Mouse (Mus musculus): ENCODE results near the gene Bace1.

Bace1 gene

GRCm38 (mm10) chr9:45838434-45839138 is at the start of gene Bace1:
Bace1 (plus strand) TSS chr9:45838580.
- no peak for DNase-seq (ENCODE audit: low read depth)

- DNase-seq (ENCODE audit: low read depth) = no peak
These were observed 46.8 kb upstream of the Bace1 start for GRCm38 (mm10) chr9:45791456-45792142.

- no peak for DNase-seq (ENCODE audit: low read depth)
These were observed 46.1 kb upstream of the Bace1 start for GRCm38 (mm10) chr9:45792235-45792634.

DNA sequence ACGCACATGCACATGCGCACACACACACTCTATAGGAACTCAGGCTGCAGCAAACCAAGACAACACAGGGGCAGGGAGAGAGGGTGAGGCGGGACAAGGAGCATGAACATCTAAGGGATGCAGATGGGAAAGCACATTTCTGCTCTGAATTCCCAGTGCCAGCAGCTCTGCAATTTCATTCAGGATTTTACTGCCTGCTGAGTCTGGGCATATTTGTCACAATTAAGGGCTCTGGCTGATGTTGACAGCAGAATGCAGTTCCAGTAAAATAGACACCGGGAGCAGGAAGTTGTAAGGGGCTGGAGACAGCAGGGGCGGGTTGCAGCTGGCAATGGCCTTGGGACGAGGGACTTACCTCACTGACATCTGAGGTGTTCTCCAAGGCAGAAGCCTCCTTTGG is 44.7 kb upstream of the Bace1 start:
- DNase-seq (ENCODE audit: low read depth) = no peak

GRCm38 (mm10) chr9:45795722-45796121 is 42.7 kb upstream of the Bace1 start:
- DNase-seq (ENCODE audit: low read depth) = no peak

- DNase-seq (ENCODE audit: low read depth) = peak; percentile 52
These were observed 41.1 kb upstream of the Bace1 start for GRCm38 (mm10) chr9:45797271-45797670.

- DNase-seq (ENCODE audit: low read depth) = peak; percentile 60
These were observed 39.8 kb upstream of the Bace1 start for GRCm38 (mm10) chr9:45798467-45799164.

GRCm38 (mm10) chr9:45799402-45799801 is 39.0 kb upstream of the Bace1 start:
- no peak for DNase-seq (ENCODE audit: low read depth)

GRCm38 (mm10) chr9:45803070-45803774 is 35.2 kb upstream of the Bace1 start:
- DNase-seq (ENCODE audit: low read depth) = no peak

DNA sequence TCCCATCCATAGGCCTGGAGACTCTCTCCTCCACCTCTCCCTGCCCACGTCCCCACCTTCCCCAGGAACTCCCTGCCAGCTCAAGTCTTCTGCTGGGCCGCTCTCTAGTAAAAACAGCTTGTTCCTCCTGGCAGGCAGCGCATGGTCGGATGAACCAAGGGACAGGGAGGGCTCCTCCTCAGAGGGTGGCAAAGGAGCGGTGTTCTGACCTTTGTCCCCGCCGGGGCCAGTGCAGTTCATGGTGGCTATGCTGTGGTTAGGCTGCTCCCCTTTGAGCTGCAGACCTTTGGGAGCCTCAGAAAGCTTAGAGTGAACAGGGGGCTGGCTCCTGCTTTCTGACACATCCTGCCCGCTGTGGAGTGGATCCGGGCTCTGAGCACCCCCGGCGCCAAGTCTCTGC is 31.5 kb upstream of the Bace1 start:
- no peak for DNase-seq (ENCODE audit: low read depth)

DNA sequence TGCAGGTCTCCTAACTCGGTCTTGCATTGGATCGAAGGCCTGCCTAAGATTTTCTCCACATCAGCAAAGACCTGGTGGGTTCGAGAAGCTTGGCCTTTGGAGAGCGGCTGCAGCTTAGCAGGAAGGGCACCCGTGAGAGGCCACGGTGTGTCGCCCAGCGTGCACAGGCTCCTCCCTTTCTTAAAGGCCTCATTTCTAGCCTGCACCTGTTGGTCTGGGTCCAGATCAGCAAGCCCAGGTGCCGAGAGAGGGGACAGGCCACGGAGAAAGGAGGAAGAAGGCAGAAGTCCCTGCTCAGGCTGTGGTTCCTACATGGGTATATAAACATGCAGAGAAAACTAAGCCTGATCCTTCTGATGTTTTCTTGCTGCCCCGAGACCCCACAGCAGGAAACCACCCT is 31.0 kb upstream of the Bace1 start:
- DNase-seq (ENCODE audit: low read depth) = no peak

GRCm38 (mm10) chr9:45807761-45808160 is 30.6 kb upstream of the Bace1 start:
- no peak for DNase-seq (ENCODE audit: low read depth)

DNA sequence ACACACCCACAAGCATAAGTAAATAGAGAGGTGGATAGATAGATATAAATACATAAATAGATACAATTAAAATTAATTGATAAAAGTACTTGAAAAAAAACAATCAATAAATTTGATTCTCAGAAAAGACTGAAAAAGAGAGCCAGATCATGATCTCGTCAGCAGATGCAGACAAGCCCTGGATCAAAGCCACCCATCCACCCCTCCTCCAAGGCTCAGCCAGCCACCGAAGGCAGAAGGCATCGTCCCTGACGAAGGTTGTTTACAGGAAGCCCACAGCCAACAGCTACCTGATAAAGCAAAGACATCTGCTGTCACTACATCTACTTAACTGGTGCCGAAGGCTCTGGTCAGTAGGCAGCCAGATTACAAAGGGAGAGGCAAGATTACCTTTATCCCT is 26.4 kb upstream of the Bace1 start:
- no peak for DNase-seq (ENCODE audit: low read depth)

DNA sequence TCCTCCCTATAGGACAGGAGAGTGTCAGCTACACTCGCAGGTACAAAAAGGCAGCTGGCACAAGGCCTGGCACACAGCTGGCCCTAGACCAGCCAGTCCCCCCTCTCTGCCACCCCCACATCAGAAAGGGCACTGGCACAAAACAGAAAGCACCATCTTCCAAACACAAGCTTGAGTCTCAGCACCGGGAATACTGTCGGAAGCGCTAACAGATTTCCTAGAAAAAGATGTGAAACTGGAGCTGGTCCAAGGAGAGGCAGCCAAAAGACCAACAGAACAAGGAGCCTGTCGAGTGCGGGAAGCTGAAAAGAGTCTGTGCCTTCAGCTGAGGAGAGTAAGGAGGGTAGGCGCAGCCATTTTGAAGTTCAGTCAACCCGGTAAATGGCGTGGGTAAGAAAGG is 23.3 kb upstream of the Bace1 start:
- no peak for DNase-seq (ENCODE audit: low read depth)

GRCm38 (mm10) chr9:45815525-45815924 is 22.9 kb upstream of the Bace1 start:
- no peak for DNase-seq (ENCODE audit: low read depth)

- peak; percentile 89 for DNase-seq (ENCODE audit: low read depth)
These were observed 19.9 kb upstream of the Bace1 start for GRCm38 (mm10) chr9:45818406-45819011.

- no peak for DNase-seq (ENCODE audit: low read depth)
These were observed 10.6 kb upstream of the Bace1 start for GRCm38 (mm10) chr9:45827663-45828290.

GRCm38 (mm10) chr9:45828291-45828963 is 10.0 kb upstream of the Bace1 start, which contains the start of gene Cep164:
Cep164 (minus strand) TSS chr9:45828691.
- peak; percentile 88 for DNase-seq (ENCODE audit: low read depth)

- peak; percentile 81 for DNase-seq (ENCODE audit: low read depth)
These were observed 9.3 kb upstream of the Bace1 start for GRCm38 (mm10) chr9:45829107-45829506.

GRCm38 (mm10) chr9:45832898-45833297 is 5.5 kb upstream of the Bace1 start:
- peak; percentile 84 for DNase-seq (ENCODE audit: low read depth)

- DNase-seq (ENCODE audit: low read depth) = no peak
These were observed 4.9 kb upstream of the Bace1 start for GRCm38 (mm10) chr9:45833461-45833860.
